Mouse (Mus musculus) G1E-ER4 (cell line): Measurements from ENCODE around the gene Cd151. TPM values are rescaled to one million over a fixed set of nuclear protein-coding genes. Genes with fewer than 3 reads are reported as not detected.

Source experiments
- GATA1 ChIP-seq: IDR thresholded peaks from one replicate; pipeline ENCODE4 v1.8.0; 2012; ENCODE audit warnings: low read length, inconsistent platforms
- polyA plus RNA-seq: library from polyadenylated mRNA; stranded (reverse); fragments of >175 nt; gene quantifications from 2 replicates; pipeline ENCODE4 v1.2.3, GENCODE M21; 2012

Gene Cd151
- polyA plus RNA-seq, 1 experiment, result 15.2 TPM

- TF ChIP-seq GATA1, result no peak
Measured at GRCm38 (mm10) chr7:141443081-141443821, 23.9 kb upstream of the Cd151 start.

GRCm38 (mm10) chr7:141443828-141444237 is 23.4 kb upstream of the Cd151 start, which contains the start of gene Pidd1:
TSS of gene Pidd1 (minus strand) at chr7:141444025.
- TF ChIP-seq GATA1, result no peak

GRCm38 (mm10) chr7:141447110-141447991 is 19.8 kb upstream of the Cd151 start, which contains the start of gene Rplp2:
TSS of gene Rplp2 (plus strand) at chr7:141447370.
- TF ChIP-seq GATA1, result no peak

GRCm38 (mm10) chr7:141451928-141452327 is 15.3 kb upstream of the Cd151 start:
- TF ChIP-seq GATA1, result no peak

- no peak for TF ChIP-seq GATA1
Measured at GRCm38 (mm10) chr7:141453636-141454035, 13.6 kb upstream of the Cd151 start.

- TF ChIP-seq GATA1, result no peak
Measured at GRCm38 (mm10) chr7:141454967-141455551, 12.1 kb upstream of the Cd151 start, which contains the start of gene Pnpla2. TSS of gene Pnpla2 (plus strand) at chr7:141455198.

- no peak for TF ChIP-seq GATA1
Measured at GRCm38 (mm10) chr7:141455610-141456314, 11.4 kb upstream of the Cd151 start.

- TF ChIP-seq GATA1, result no peak
Measured at GRCm38 (mm10) chr7:141456739-141457138, 10.5 kb upstream of the Cd151 start.

- TF ChIP-seq GATA1, result no peak
Measured at GRCm38 (mm10) chr7:141457236-141457635, 10.0 kb upstream of the Cd151 start.

GRCm38 (mm10) chr7:141457986-141458660 is 9.1 kb upstream of the Cd151 start:
- TF ChIP-seq GATA1, result no peak

GRCm38 (mm10) chr7:141458661-141459060 is 8.5 kb upstream of the Cd151 start:
- TF ChIP-seq GATA1, result no peak

- no peak for TF ChIP-seq GATA1
Measured at GRCm38 (mm10) chr7:141459301-141459711, 7.9 kb upstream of the Cd151 start.

GRCm38 (mm10) chr7:141460001-141460390 is 7.2 kb upstream of the Cd151 start:
- no peak for TF ChIP-seq GATA1

GRCm38 (mm10) chr7:141460391-141461113 is 6.6 kb upstream of the Cd151 start, which contains the start of gene Cracr2b:
TSS of gene Cracr2b (plus strand) at chr7:141461094.
- no peak for TF ChIP-seq GATA1
